Mouse (Mus musculus) spleen, adult 2 months (tissue): ENCODE measurements at regions not wholly inside any gene's neighbourhood (a gene's known extent, or its start where the extent isn't known, plus 50 kb on each side); places are given as distances from the start of the nearest gene placed in this dataset.

ENCODE experiments used
- CTCF ChIP-seq: fragments of 200-500 bp; IDR thresholded peaks from 2 replicates; pipeline ENCODE4 v1.5.1; 2011; ENCODE audit warnings: mild to moderate bottlenecking, inconsistent platforms; ENCODE audit not compliant: insufficient read depth, insufficient read length, insufficient replicate concordance; ENCODE audit errors: extremely low read depth
- POLR2A ChIP-seq: fragments of 200-500 bp; IDR thresholded peaks from 2 replicates; pipeline ENCODE4 v1.6.1; 2011; ENCODE audit warnings: low read depth, low read length, inconsistent platforms

GRCm38 (mm10) chr4:55763112-55763511 lies 230.8 kb upstream of the Klf4 start:
- TF ChIP-seq CTCF: no peak
- TF ChIP-seq POLR2A: no peak
